Mouse (Mus musculus) bone marrow macrophage, adult 2 months (primary cell): ENCODE measurements around the gene Pfkm.
A peak's percentile ranks its signal among the peaks of the same experiment; 100 is the strongest.

Experiments used
- CTCF ChIP-seq: IDR thresholded peaks from 2 replicates; pipeline ENCODE4 v1.5.1; 2012; ENCODE audit warnings: low read depth, mild to moderate bottlenecking, low read length, moderate library complexity
- POLR2A ChIP-seq: IDR thresholded peaks from 2 replicates; pipeline ENCODE4 v1.6.1; 2012; ENCODE audit warnings: mild to moderate bottlenecking, low read depth, low read length, borderline replicate concordance

GRCm38 (mm10) chr15:98096957-98097356, 4.6 kb downstream of the Pfkm start:
- TF ChIP-seq CTCF, result peak; percentile 30; the same call in 1 of the 2 replicates
- TF ChIP-seq POLR2A, result no peak
